Mouse (Mus musculus) bone marrow, adult 2 months (tissue): ENCODE data around the gene Sdc4.

Experiments
- CTCF ChIP-seq: fragments of 200-500 bp; IDR thresholded peaks from 2 replicates; pipeline ENCODE4 v1.5.1; 2011; ENCODE audit warnings: low read length, control low read depth; ENCODE audit not compliant: control insufficient read depth, insufficient read depth
- POLR2A ChIP-seq: fragments of 200-500 bp; IDR thresholded peaks from 2 replicates; pipeline ENCODE4 v1.6.1; 2011; ENCODE audit warnings: low read depth, mild to moderate bottlenecking, control low read depth, low read length, borderline replicate concordance; ENCODE audit not compliant: control insufficient read depth

GRCm38 (mm10) chr2:164455421-164456190, 11.9 kb upstream of the Sdc4 start:
- TF ChIP-seq CTCF = no peak
- TF ChIP-seq POLR2A = no peak
